7 mouse cellular contexts compared by ENCODE assay signal in the genomic region with DNA sequence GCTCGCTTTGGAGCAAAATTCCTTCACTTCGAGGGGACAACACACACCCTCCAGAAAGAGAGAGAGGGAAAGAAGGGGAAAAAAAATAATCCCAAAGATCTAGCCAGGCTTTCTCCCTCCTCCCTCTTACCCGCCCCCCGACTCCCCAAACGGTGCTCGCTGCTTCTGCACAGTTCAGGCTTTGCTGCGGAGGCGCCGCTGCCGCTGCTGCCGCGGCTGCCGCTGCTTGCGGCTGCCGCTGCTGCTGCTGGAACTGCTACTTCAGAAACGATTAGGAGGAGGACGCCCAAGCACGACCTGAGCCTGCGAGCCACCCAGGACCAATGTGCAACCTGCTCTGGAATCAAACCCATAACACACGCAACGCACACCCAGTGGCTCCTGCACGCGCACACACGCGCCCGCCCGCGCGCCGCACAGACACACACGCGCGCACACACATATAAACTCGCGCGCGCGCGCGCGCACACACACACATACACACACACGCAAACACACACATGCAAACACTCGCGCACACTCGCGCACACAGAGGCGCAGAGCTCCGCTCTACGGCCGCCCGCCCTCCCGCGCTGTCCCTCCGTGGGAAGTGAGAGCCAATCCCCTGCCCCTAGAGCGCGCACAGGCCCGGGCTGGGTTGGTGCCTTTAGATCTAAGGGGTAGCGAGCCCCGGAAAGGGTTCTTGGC. TPM values are rescaled to one million over a fixed set of nuclear protein-coding genes. Genes with fewer than 3 reads are reported as not detected.
DNase-seq lines count a peak whose midpoint lies in the region; ATAC-seq lines count a peak whose summit lies in the region.

TSS of gene Tenm2 (minus strand) at position 51 of the 687 bp plus-strand sequence.

- ATAC-seq in embryonic facial prominence, embryonic 15.5 days (ENCODE audit: insufficient number of reproducible peaks, low FRiP score, low TSS enrichment, low read depth) = peak; percentile 89
- ATAC-seq in hindbrain, embryonic 12.5 days (ENCODE audit: low FRiP score) = peak; percentile 97
- ATAC-seq in megakaryocyte-erythroid progenitor cell, adult 5-6 weeks (replicated peaks; ENCODE audit: low FRiP score, low TSS enrichment, poor library complexity, severe bottlenecking) = no peak

- peaks cover 9% of the 10 kb centered on the region for H3K27me3 ChIP-seq in embryonic facial prominence, embryonic 15.5 days
- H3K27me3 ChIP-seq in hindbrain, embryonic 12.5 days = peaks cover 9% of the 10 kb centered on the region; the same call in 1 of the 2 replicates

- peaks cover 18% of the 10 kb centered on the region for H3K4me1 ChIP-seq in embryonic facial prominence, embryonic 15.5 days
- peaks cover 7% of the 10 kb centered on the region for H3K4me1 ChIP-seq in hindbrain, embryonic 12.5 days

- WGBS in embryonic facial prominence, embryonic 15.5 days = under 1% methylated on average over 59 of the region's 59 CpGs
- WGBS in hindbrain, embryonic 12.5 days = under 1% methylated on average over 58 of the region's 59 CpGs

- peak within 1 kb of the TSS; percentile 91 for H3K4me2 ChIP-seq in embryonic facial prominence, embryonic 15.5 days (replicated peaks)
- H3K4me2 ChIP-seq in hindbrain, embryonic 12.5 days (replicated peaks) = peak within 1 kb of the TSS; percentile 77

- H3K27ac ChIP-seq in embryonic facial prominence, embryonic 15.5 days (replicated peaks) = peak within 1 kb of the TSS; percentile 88
- peak within 1 kb of the TSS; percentile 85 for H3K27ac ChIP-seq in hindbrain, embryonic 12.5 days

- no peaks in the 10 kb centered on the region for H3K36me3 ChIP-seq in embryonic facial prominence, embryonic 15.5 days
- H3K36me3 ChIP-seq in hindbrain, embryonic 12.5 days = no peaks in the 10 kb centered on the region

- intact Hi-C loops in left cerebral cortex, postnatal 4 days (cut with DNase I) = no loop called here

- peak within 1 kb of the TSS; percentile 54 for H3K9ac ChIP-seq in embryonic facial prominence, embryonic 15.5 days
- peak within 1 kb of the TSS; percentile 78 for H3K9ac ChIP-seq in hindbrain, embryonic 12.5 days

- H3K9me3 ChIP-seq in embryonic facial prominence, embryonic 15.5 days (replicated peaks) = no peaks in the 10 kb centered on the region
- H3K9me3 ChIP-seq in hindbrain, embryonic 12.5 days (replicated peaks) = no peaks in the 10 kb centered on the region

- peak within 1 kb of the TSS; percentile 61 for H3K4me3 ChIP-seq in embryonic facial prominence, embryonic 15.5 days (replicated peaks)
- H3K4me3 ChIP-seq in hindbrain, embryonic 12.5 days = peak within 1 kb of the TSS; percentile 67

- peak; percentile 76 for DNase-seq in R1 (ENCODE audit: low read depth, low spot score)
- DNase-seq in adrenal gland, postnatal 4 days (ENCODE audit: low spot score in 2 of 2) = peak; percentile 4 to 6
- peak; percentile 76 for DNase-seq in left cerebral cortex, postnatal 4 days
- peak; percentile 79 for DNase-seq in neural tube, embryonic 10.5 days (ENCODE audit: extremely low spot score, low spot score)

RNA-seq across cellular contexts. Expression of gene Tenm2, which starts in this region (rescaled TPM):
- total RNA-seq in adrenal gland, postnatal 4 days (2021) = 1 to 10 TPM; 2.3 to 3.5 TPM
- polyA plus RNA-seq in embryonic facial prominence, embryonic 15.5 days (2015; fragmentation: Nextera tagmentation; extraction: Ambion mirVana) = 5.5 and 7.6 TPM in 2 replicates
- 16.6 and 17.5 TPM in 2 replicates for polyA plus RNA-seq in hindbrain, embryonic 12.5 days (2016; fragmentation: Nextera tagmentation; extraction: Ambion mirVana)
- total RNA-seq in left cerebral cortex, postnatal 4 days (2021) = 100 to 1,000 TPM; 163 to 177 TPM
- total RNA-seq in megakaryocyte-erythroid progenitor cell, adult 5-6 weeks (2014; fragmentation: Nextera tagmentation) = not detected in 2 replicates
- total RNA-seq in megakaryocyte-erythroid progenitor cell, adult 5-6 weeks (2017) = not detected in 2 replicates

Comparison
In these comparisons a context has a peak if more than half of its experiments do, and no peak if none do; other contexts are left out.
1. RNA of gene Tenm2 (total RNA-seq): 163 to 177 TPM in left cerebral cortex, postnatal 4 days; 2.3 to 3.5 TPM in adrenal gland, postnatal 4 days and not detected in megakaryocyte-erythroid progenitor cell, adult 5-6 weeks; every median in the first group is over 10 times any median in the second.
2. DNase-seq: peak in every context shown above with its lines; median percentile 79 in neural tube, embryonic 10.5 days; 76 in R1; 76 in left cerebral cortex, postnatal 4 days; 5 in adrenal gland, postnatal 4 days.